Mouse (Mus musculus) heart, embryonic 16.5 days (tissue): Measurements from ENCODE around the gene Lad1. TPM values are rescaled to one million over a fixed set of nuclear protein-coding genes. Genes with fewer than 3 reads are reported as not detected.
A peak's percentile ranks its signal among the peaks of the same experiment; 100 is the strongest.

Experiments used
- ATAC-seq: fragments of 200-750 bp; cut with Nextera tagmentation; replicated peaks from 2 replicates; pipeline ENCODE4 v1.8.0; 2017; ENCODE audit warnings: moderate number of reproducible peaks; ENCODE audit not compliant: insufficient read depth, low FRiP score; ENCODE audit errors: extremely low read depth
- H3K27ac ChIP-seq: fragments of 300-500 bp; sonication (generic); 2 replicates; pipeline ENCODE4 v1.5.1; 2014; ENCODE audit warnings: mild to moderate bottlenecking, low read length, control low read depth, moderate library complexity
- H3K27me3 ChIP-seq: fragments of 300-500 bp; sonication (generic); 2 replicates; pipeline ENCODE4 v1.6.1; 2014; ENCODE audit warnings: low read length, mixed read lengths; ENCODE audit not compliant: control insufficient read depth, insufficient read depth
- H3K36me3 ChIP-seq: fragments of 300-500 bp; sonication (generic); 2 replicates; pipeline ENCODE4 v1.6.1; 2014; ENCODE audit not compliant: control insufficient read depth, insufficient read depth
- H3K4me1 ChIP-seq: fragments of 300-500 bp; sonication (generic); 2 replicates; pipeline ENCODE4 v1.6.1; 2014; ENCODE audit warnings: low read length, mixed read lengths; ENCODE audit not compliant: control insufficient read depth, insufficient read depth
- H3K4me2 ChIP-seq: fragments of 300-500 bp; sonication (generic); 2 replicates; pipeline ENCODE4 v1.6.1; 2014; ENCODE audit warnings: low read depth, mild to moderate bottlenecking, control low read depth, low read length
- H3K4me3 ChIP-seq: fragments of 300-500 bp; sonication (generic); 2 replicates; pipeline ENCODE4 v1.5.1; 2014; ENCODE audit warnings: mild to moderate bottlenecking, control low read depth, low read length
- H3K9ac ChIP-seq: fragments of 300-500 bp; sonication (generic); 2 replicates; pipeline ENCODE4 v1.6.1; 2014; ENCODE audit warnings: low read length, control low read depth
- H3K9me3 ChIP-seq: fragments of 300-500 bp; sonication (generic); replicated peaks from 2 replicates; pipeline ENCODE4 v1.6.1; 2016; ENCODE audit warnings: low read length; ENCODE audit not compliant: control insufficient read depth
- WGBS: fragments of 180-500 bp; shearing (Covaris S2); extraction: QIAGEN DNeasy Blood & Tissue Kit; methylation state at CpG from one replicate; pipeline ENCODE4 v1.1.7; 2014; 5-methylcytosine and 5-hydroxymethylcytosine counted together
- polyA plus RNA-seq: library from polyadenylated mRNA; unstranded; fragments of >200 nt; fragmentation: Nextera tagmentation; extraction: Ambion mirVana; gene quantifications from 2 replicates; pipeline ENCODE4 v1.2.1, GENCODE M21; 2015

Lad1 gene
- polyA plus RNA-seq, 1 experiment from 2014 or later: 5.9 TPM

DNA sequence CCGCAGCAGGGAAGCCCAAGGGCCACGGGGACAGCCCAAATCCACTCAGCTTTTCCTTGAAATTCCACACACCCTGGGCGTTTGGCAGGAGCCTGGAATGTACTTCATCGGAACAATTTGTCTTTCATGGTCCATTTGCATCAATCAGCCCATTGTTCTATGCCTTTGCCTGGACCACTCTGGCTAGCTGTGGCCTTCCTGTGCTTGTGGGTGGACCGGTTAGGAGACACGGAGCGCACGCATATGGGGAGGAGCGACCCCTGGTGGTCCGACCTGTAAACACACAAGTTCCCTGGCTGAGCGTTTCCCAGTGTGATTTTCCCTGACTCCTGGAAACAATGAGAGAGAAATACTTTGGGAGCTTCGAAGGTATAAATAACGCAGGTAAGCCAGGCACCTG lies 37.2 kb upstream of the Lad1 start:
- 15% methylated on average over 13 of the region's 13 CpGs for WGBS
- peaks cover 20% of the 10 kb centered on the region for H3K4me1 ChIP-seq
- H3K27ac ChIP-seq: no peak overlapping the region
- no peak overlapping the region for H3K4me2 ChIP-seq
- H3K9ac ChIP-seq: 0 out of 2 replicates have a peak overlapping the region, but pooled peaks have one; percentile 3
- ATAC-seq: peak; percentile 53; the same call in 1 of the 2 replicates
- H3K9me3 ChIP-seq: no peaks in the 10 kb centered on the region
- H3K4me3 ChIP-seq: no peak overlapping the region
- no peaks in the 10 kb centered on the region for H3K27me3 ChIP-seq
- no peaks in the 10 kb centered on the region for H3K36me3 ChIP-seq

DNA sequence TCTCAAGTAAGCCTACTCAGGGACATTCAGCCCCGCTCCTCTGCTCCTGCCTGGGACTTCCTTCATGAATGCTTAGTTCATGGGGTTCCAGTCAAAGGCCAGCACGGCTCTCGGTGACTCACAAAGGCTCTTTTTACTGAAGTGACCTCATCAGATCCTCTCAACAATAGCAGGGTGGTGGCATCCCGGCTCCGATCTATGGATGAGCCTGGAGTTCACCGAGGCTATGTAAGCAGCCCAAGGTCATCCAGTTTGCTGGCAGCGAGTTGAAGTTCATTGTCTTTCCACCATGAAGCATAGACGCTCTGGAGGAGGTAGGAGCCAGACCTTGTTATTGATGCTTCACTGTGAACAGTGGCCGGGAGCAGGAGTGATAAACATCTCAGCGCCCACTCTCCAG lies 35.6 kb upstream of the Lad1 start:
- ATAC-seq: no peak
- peak overlapping the region; percentile 43; the same call in 1 of the 2 replicates for H3K27ac ChIP-seq
- no peak overlapping the region for H3K4me3 ChIP-seq
- H3K27me3 ChIP-seq: no peaks in the 10 kb centered on the region
- no peaks in the 10 kb centered on the region for H3K9me3 ChIP-seq
- H3K36me3 ChIP-seq: no peaks in the 10 kb centered on the region
- H3K4me2 ChIP-seq: no peak overlapping the region
- H3K4me1 ChIP-seq: peaks cover 13% of the 10 kb centered on the region
- WGBS: 52% methylated on average over 10 of the region's 10 CpGs
- no peak overlapping the region for H3K9ac ChIP-seq

DNA sequence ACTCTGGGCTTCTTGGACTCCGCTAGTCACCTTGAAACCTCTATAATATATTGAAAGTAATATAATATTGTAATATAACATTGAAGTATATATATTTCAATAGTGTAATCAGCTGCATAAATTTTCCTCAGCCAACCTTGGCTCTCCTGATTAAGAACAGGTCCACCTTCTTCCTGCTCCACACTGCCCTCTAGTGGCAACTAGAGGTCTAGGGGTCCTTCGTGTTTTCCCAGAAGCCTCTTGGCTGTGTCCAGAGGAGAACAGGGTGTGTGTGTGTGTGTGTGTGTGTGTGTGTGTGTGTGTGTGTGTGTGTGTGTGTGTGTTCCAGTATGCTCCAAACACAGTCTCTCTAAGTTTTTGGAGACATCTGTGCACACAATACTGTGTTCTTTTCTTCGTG lies 30.6 kb upstream of the Lad1 start:
- no peak overlapping the region for H3K27ac ChIP-seq
- no peak overlapping the region for H3K4me2 ChIP-seq
- no peaks in the 10 kb centered on the region for H3K9me3 ChIP-seq
- no peak overlapping the region for H3K9ac ChIP-seq
- ATAC-seq: no peak
- no peaks in the 10 kb centered on the region for H3K27me3 ChIP-seq
- no peaks in the 10 kb centered on the region for H3K36me3 ChIP-seq
- WGBS: 54% methylated on average over 3 of the region's 3 CpGs
- H3K4me3 ChIP-seq: no peak overlapping the region
- peaks cover 16% of the 10 kb centered on the region for H3K4me1 ChIP-seq

DNA sequence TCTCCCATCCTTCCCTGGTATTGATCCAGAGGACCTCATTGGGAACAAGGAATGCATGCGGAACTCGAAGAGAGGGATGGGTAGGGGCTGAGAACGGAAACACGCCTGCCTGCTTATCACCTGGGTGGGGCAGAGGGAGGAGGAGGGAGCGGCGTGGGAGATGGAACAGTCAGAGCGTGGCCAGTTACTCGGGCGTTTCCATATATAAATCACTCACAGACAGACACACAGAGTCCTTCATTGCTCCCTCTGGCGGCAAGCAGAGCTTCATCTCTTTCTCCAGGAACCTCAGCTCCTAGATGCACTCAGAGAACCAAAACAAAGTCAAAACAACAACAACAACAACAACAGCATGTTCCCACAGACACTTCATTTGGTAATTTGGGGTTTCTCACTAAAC lies 29.7 kb upstream of the Lad1 start:
- peaks cover 21% of the 10 kb centered on the region for H3K4me1 ChIP-seq
- H3K4me3 ChIP-seq: peak overlapping the region; percentile 15; the same call in 1 of the 2 replicates
- no peaks in the 10 kb centered on the region for H3K36me3 ChIP-seq
- H3K4me2 ChIP-seq: peak overlapping the region; percentile 52
- no peaks in the 10 kb centered on the region for H3K27me3 ChIP-seq
- H3K9me3 ChIP-seq: no peaks in the 10 kb centered on the region
- peak overlapping the region; percentile 36; the same call in 1 of the 2 replicates for H3K9ac ChIP-seq
- no peak; the same call in 1 of the 2 replicates for ATAC-seq
- 7% methylated on average over 10 of the region's 10 CpGs for WGBS
- H3K27ac ChIP-seq: peak overlapping the region; percentile 46; the same call in 1 of the 2 replicates

DNA sequence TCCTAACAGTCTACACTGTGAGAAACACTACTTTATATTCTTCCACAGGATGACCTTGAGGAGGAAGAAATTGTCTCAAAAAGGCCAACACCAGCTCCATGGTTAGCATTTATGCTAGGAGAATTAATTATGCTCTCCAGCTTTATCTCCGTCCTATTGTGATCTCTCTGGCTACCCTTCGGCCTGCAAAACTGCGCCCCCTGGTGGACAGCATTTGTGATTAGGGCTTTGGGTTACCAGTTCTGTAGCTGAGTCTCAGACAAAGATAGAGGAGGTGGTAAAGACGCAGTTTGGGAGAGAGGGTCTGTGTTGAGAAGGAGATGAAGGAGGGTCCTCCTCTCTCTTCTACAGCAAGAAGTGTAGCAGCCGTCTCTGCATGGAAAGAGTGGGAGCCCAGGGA lies 28.6 kb upstream of the Lad1 start:
- H3K36me3 ChIP-seq: no peaks in the 10 kb centered on the region
- no peaks in the 10 kb centered on the region for H3K27me3 ChIP-seq
- H3K4me3 ChIP-seq: no peak overlapping the region
- H3K4me1 ChIP-seq: peaks cover 32% of the 10 kb centered on the region
- H3K9me3 ChIP-seq: no peaks in the 10 kb centered on the region
- no peak for ATAC-seq
- no peak overlapping the region for H3K9ac ChIP-seq
- H3K27ac ChIP-seq: no peak overlapping the region
- H3K4me2 ChIP-seq: no peak overlapping the region
- WGBS: 10% methylated on average over 5 of the region's 5 CpGs

DNA sequence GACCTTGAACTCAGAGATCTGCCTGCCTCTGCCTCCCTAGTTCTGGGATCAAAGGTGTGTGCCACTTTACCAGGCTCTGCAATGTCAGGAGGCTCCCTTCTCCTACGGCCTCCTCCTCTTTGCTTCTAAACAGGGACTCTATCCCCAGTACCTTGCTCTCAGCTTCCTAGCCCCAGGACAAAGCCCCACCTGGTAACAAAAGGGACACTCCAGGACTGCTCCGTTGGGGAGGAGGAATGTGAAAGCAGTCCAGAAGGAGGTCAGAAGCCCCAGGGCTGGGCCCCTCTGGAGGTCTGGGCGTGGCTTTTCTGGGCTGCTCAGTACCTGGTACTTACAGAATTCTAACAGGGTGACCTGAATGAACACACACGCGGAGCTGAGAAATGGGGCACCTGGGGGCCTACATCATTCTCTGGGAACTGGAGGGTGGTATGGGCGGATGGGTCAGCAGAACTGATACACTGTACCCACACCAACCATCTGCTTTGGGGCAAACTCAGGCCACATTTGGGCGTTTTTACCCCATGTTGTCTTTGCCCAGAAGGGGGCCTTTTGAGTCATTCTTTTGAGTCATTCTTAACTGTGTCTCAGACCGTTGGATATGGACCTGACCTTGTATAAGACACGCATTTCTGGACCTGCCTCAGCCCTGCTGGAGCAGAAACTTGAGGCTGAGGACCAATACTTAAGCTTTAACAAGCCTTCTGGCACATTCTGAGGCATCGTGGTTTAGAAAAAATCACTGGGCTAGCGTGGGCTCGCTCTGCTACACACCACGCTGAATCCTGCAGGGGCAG lies 26.1 kb upstream of the Lad1 start:
- H3K36me3 ChIP-seq: no peaks in the 10 kb centered on the region
- H3K27me3 ChIP-seq: no peaks in the 10 kb centered on the region
- no peak overlapping the region for H3K9ac ChIP-seq
- no peak overlapping the region for H3K27ac ChIP-seq
- no peak overlapping the region for H3K4me3 ChIP-seq
- peaks cover 54% of the 10 kb centered on the region for H3K4me1 ChIP-seq
- WGBS: 74% methylated on average over 13 of the region's 13 CpGs
- ATAC-seq: no peak
- H3K4me2 ChIP-seq: no peak overlapping the region
- H3K9me3 ChIP-seq: no peaks in the 10 kb centered on the region

DNA sequence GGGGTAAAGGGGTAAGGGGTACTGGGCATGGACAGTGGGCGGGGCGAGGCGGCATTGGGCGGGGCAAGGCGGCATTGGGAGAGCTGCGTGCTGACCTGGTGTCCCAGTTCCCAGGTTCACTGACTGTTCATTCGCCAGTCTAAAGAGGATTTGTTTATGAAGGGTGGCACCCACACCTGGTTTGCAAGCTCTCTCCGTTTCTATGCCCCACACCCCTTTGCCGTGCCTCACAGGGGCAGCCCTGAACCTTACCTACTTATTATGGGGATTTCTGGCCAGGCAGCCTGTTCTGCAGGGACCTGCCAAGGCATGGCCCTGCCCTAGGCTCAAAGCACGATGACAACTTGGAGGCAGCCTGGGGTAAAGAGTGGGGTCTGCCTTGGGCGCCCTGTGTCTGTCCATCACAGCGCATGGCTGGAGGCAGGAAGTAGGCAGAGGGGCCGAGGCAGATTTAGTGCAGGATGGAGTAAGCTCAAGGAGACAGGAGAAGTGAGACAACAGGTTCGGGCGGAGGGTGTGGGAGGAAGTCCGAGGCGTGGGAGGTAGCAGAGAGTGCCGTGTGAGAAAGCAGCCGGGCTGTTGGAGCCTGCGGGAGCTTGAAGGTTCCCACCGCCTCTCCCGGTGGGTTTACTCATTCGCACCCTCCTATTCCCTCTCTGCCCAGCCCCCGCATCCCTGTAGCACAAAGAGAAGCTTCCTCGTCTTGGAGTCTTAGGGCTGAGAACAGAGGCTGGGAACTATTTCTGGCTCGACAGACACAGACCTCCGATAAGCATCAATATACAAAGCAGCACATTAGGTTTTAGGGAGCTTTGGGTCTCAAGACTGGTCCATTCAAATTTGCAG lies 24.8 kb upstream of the Lad1 start:
- Histone ChIP-seq H3K36me3 (no peaks in the 10 kb centered on the region), H3K27me3 (no peaks in the 10 kb centered on the region), H3K4me3 (peak overlapping the region; percentile 41), H3K9ac (peak overlapping the region; percentile 75), H3K4me1 (peaks cover 53% of the 10 kb centered on the region), H3K4me2 (peak overlapping the region; percentile 67), H3K27ac (peak overlapping the region; percentile 88), H3K9me3 (no peaks in the 10 kb centered on the region)
- peak; percentile 9; the same call in 1 of the 2 replicates for ATAC-seq
- 18% methylated on average over 27 of the region's 27 CpGs for WGBS

DNA sequence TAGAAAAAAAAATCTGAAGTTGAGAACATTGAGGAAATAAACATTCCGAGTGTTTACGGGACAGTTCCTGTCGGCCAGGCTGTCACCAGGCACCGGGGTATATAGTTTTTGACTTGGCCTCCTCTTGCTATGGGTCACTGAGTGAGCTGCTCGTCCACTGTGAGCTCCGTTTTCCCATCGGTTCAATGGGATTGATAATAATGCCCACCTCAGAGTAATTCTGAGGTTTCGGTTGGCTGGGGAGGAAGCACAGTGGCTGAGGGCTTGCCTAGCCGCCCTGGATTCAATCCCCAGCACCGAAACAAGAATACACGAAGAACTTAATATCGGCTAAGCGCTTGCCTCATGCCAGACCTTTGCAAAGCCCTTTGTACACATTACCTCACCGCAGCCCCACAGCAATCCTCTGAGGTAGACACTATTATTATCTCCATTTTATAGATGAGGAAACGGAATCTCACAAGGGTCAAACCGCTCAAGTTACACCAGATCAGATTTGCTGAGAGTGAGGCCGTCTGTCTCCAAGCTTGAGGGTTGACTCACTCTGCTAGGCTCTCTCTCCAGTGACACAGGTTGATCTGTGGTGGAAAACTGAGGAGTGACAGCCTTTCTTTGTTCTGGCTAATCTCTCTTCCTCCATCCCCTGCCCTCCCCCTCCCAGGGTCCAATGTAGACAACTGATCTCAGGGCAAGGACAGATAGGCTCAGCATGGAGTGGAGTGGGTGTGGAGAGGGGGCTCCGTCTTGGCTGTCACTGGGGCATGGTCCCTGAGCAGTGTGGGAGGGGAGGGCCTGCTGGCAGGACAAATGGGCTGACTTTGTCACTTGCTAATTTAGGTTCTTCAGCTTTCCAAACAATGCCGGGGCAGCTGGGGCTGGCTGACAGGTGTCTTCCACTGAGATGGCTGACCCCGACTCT lies 23.9 kb upstream of the Lad1 start:
- H3K4me1 ChIP-seq: peaks cover 53% of the 10 kb centered on the region
- H3K4me3 ChIP-seq: peak overlapping the region; percentile 41
- H3K27ac ChIP-seq: peak overlapping the region; percentile 88
- peak overlapping the region; percentile 75 for H3K9ac ChIP-seq
- no peaks in the 10 kb centered on the region for H3K27me3 ChIP-seq
- H3K4me2 ChIP-seq: peak overlapping the region; percentile 67
- ATAC-seq: peak; percentile 59; the same call in 1 of the 2 replicates
- H3K9me3 ChIP-seq: no peaks in the 10 kb centered on the region
- no peaks in the 10 kb centered on the region for H3K36me3 ChIP-seq
- 10% methylated on average over 20 of the region's 20 CpGs for WGBS
